Mouse (Mus musculus) ES-E14 (cell line): ENCODE measurements at regions not wholly inside any gene's neighbourhood (a gene's known extent, or its start where the extent isn't known, plus 50 kb on each side); places are given as distances from the start of the nearest gene placed in this dataset.

Source experiments
- DNase-seq: peaks from one replicate; pipeline ENCODE4 v3.0.0-alpha.2; 2013; ENCODE audit warnings: low read depth, low spot score
- H3K27ac ChIP-seq: 2 replicates; pipeline ENCODE4 v1.5.1; 2012; ENCODE audit warnings: low read depth, mild to moderate bottlenecking, low read length, moderate library complexity, mixed read lengths; ENCODE audit not compliant: poor library complexity, insufficient read depth, severe bottlenecking
- H3K36me3 ChIP-seq: 2 replicates; pipeline ENCODE4 v1.6.1; 2012; ENCODE audit warnings: mild to moderate bottlenecking, low read length, moderate library complexity, mixed read lengths; ENCODE audit not compliant: control insufficient read depth, poor library complexity, insufficient read depth, severe bottlenecking
- H3K4me1 ChIP-seq, 2 experiments: fragments of 150-350 bp in 1 of 2; sonication (generic) in 1 of 2; 2 replicates each; pipeline ENCODE4 v1.6.1; 2012; ENCODE audit warnings: low read length in 2 of 2, mild to moderate bottlenecking in 1 of 2, mixed read lengths in 1 of 2; ENCODE audit not compliant: control insufficient read depth in 2 of 2, insufficient read depth in 2 of 2, poor library complexity in 1 of 2
- H3K4me3 ChIP-seq, 2 experiments: fragments of 150-350 bp in 1 of 2; sonication (generic) in 1 of 2; 2 replicates each; pipeline ENCODE4 v1.5.1; 2012; ENCODE audit warnings: low read length in 2 of 2, low read depth in 1 of 2, mild to moderate bottlenecking in 1 of 2, mixed read lengths in 1 of 2; ENCODE audit not compliant: insufficient read depth in 1 of 2, poor library complexity in 1 of 2, severe bottlenecking in 1 of 2
- H3K9ac ChIP-seq: 2 replicates; pipeline ENCODE4 v1.6.1; 2012; ENCODE audit warnings: low read depth, mild to moderate bottlenecking, low read length, mixed read lengths; ENCODE audit not compliant: poor library complexity, insufficient read depth, severe bottlenecking
- H3K9me3 ChIP-seq: fragments of 150-350 bp; sonication (generic); 2 replicates; pipeline ENCODE4 v1.6.1; 2012; ENCODE audit warnings: low read depth, mild to moderate bottlenecking, low read length; ENCODE audit not compliant: control insufficient read depth, insufficient read depth
- CHD2 ChIP-seq: IDR thresholded peaks from 2 replicates; pipeline ENCODE4 v1.6.1; 2014; ENCODE audit warnings: mild to moderate bottlenecking, low read depth, low read length, inconsistent platforms
- HCFC1 ChIP-seq: IDR thresholded peaks from 2 replicates; pipeline ENCODE4 v1.6.1; 2012; ENCODE audit warnings: low read length, inconsistent platforms, borderline replicate concordance; ENCODE audit not compliant: insufficient read depth
- MAFK ChIP-seq: IDR thresholded peaks from 2 replicates; pipeline ENCODE4 v1.6.1; 2014; ENCODE audit warnings: mild to moderate bottlenecking, low read depth, low read length, inconsistent platforms; ENCODE audit not compliant: insufficient read depth
- ZC3H11A ChIP-seq: IDR thresholded peaks from 2 replicates; pipeline ENCODE4 v1.6.1; 2012; ENCODE audit warnings: low read depth, mild to moderate bottlenecking, inconsistent platforms, low read length, borderline replicate concordance
- ZNF384 ChIP-seq: IDR thresholded peaks from 2 replicates; pipeline ENCODE4 v1.6.1; 2012; ENCODE audit warnings: low read depth, low read length, inconsistent platforms
- in situ Hi-C, 2 experiments: fragments of 600-800 bp; cut with MboI; formaldehyde crosslinking; loops; one replicate each; pipeline ENCODE4 v1.15.1; 2025; ENCODE audit warnings: low sequenced_read_pairs in 2 of 2, inconsistent platforms in 1 of 2; ENCODE audit not compliant: unreplicated experiment in 2 of 2

GRCm38 (mm10) chr5:41910053-41910452 lies 65.9 kb upstream of the Bod1l start:
- H3K9ac ChIP-seq: no peak overlapping the region
- no peak for DNase-seq
- no peaks in the 10 kb centered on the region for H3K9me3 ChIP-seq
- TF ChIP-seq MAFK (no peak), CHD2 (no peak), ZC3H11A (no peak), HCFC1 (no peak), ZNF384 (no peak)
- H3K4me3 ChIP-seq: no peak overlapping the region
- in situ Hi-C loops: no loop called here
- H3K27ac ChIP-seq: no peak overlapping the region
- no peaks in the 10 kb centered on the region for H3K4me1 ChIP-seq
- H3K36me3 ChIP-seq: no peaks in the 10 kb centered on the region

GRCm38 (mm10) chr5:41907749-41908148 lies 63.6 kb upstream of the Bod1l start:
- TF ChIP-seq ZC3H11A: no peak
- TF ChIP-seq CHD2: no peak
- no peak for TF ChIP-seq MAFK
- TF ChIP-seq ZNF384: no peak
- no peak for TF ChIP-seq HCFC1
- DNase-seq: no peak
- in situ Hi-C loops: no loop called here
- no peak overlapping the region for H3K9ac ChIP-seq
- no peaks in the 10 kb centered on the region for H3K4me1 ChIP-seq
- no peaks in the 10 kb centered on the region for H3K9me3 ChIP-seq
- H3K27ac ChIP-seq: no peak overlapping the region
- H3K4me3 ChIP-seq: no peak overlapping the region
- no peaks in the 10 kb centered on the region for H3K36me3 ChIP-seq

- DNase-seq: no peak
- H3K36me3 ChIP-seq: no peaks in the 10 kb centered on the region
- H3K9me3 ChIP-seq: no peaks in the 10 kb centered on the region
- no peak for TF ChIP-seq ZNF384
- TF ChIP-seq ZC3H11A: no peak
- TF ChIP-seq HCFC1: no peak
- no peak for TF ChIP-seq MAFK
- TF ChIP-seq CHD2: no peak
- in situ Hi-C loops: no loop called here
- no peak overlapping the region for H3K27ac ChIP-seq
- H3K9ac ChIP-seq: no peak overlapping the region
- no peak overlapping the region for H3K4me3 ChIP-seq
- H3K4me1 ChIP-seq: no peaks in the 10 kb centered on the region
Measured at GRCm38 (mm10) chr5:41904512-41904911, 60.4 kb upstream of the Bod1l start.

GRCm38 (mm10) chr5:41899237-41899636 lies 55.1 kb upstream of the Bod1l start:
- no peak for DNase-seq
- Histone ChIP-seq H3K9me3 (no peaks in the 10 kb centered on the region), H3K4me3 (no peak overlapping the region), H3K4me1 (no peaks in the 10 kb centered on the region; a peak in 1 of 4 replicates), H3K9ac (no peak overlapping the region), H3K27ac (no peak overlapping the region), H3K36me3 (no peaks in the 10 kb centered on the region)
- in situ Hi-C loops: loop anchor here in 1 of 2 experiments (25.0 kb wide), 1 partner anchor 288 kb away; no protein-coding TSS in a partner anchor
- TF ChIP-seq ZNF384 (no peak), CHD2 (no peak), ZC3H11A (no peak)

GRCm38 (mm10) chr5:41898748-41899147 lies 54.6 kb upstream of the Bod1l start:
- Histone ChIP-seq H3K36me3 (no peaks in the 10 kb centered on the region), H3K9me3 (no peaks in the 10 kb centered on the region), H3K9ac (no peak overlapping the region), H3K4me1 (peaks cover 0 to under 1% of the 10 kb centered on the region in 2 experiments; a peak in 1 of 4 replicates), H3K4me3 (no peak overlapping the region), H3K27ac (no peak overlapping the region)
- DNase-seq: no peak
- in situ Hi-C loops: loop anchor here in 1 of 2 experiments (25.0 kb wide), 1 partner anchor 289 kb away; no protein-coding TSS in a partner anchor
- TF ChIP-seq CHD2 (no peak), ZC3H11A (no peak), MAFK (no peak), ZNF384 (no peak), HCFC1 (no peak)
